Mouse (Mus musculus) cerebellum, postnatal 10 days (tissue): ENCODE measurements around the gene Slc23a2.

Source experiments
- DNase-seq, 2 experiments: peaks; one replicate each; pipeline ENCODE4 v3.0.0; 2021; ENCODE audit warnings: mixed read lengths in 2 of 2

Gene Slc23a2

GRCm38 (mm10) chr2:132044320-132045274 lies 100.3 kb downstream of the Slc23a2 start:
- no peak for DNase-seq

GRCm38 (mm10) chr2:132043101-132043621 lies 101.7 kb downstream of the Slc23a2 start:
- DNase-seq, result peak; percentile 85 to 95

DNA sequence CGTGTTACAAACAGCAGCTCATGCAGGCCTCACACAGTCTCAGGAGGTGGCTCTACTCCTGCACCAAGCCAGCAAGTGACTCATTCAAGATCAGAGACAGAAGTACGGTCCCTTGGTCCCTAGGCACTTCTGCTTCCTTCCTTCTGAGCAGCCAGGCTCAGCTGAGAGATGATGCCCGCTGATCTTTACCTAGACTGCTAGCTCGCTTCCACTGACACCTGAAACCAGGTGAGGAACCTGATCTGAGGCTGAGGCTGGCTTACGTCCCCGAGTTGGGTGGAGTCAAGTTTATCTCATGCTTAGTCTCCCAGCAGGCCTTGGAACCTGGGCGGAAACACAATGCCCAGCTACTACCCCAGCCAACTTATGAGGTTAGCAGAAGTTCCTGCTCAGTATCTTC lies 105.0 kb downstream of the Slc23a2 start:
- DNase-seq, result no peak

DNA sequence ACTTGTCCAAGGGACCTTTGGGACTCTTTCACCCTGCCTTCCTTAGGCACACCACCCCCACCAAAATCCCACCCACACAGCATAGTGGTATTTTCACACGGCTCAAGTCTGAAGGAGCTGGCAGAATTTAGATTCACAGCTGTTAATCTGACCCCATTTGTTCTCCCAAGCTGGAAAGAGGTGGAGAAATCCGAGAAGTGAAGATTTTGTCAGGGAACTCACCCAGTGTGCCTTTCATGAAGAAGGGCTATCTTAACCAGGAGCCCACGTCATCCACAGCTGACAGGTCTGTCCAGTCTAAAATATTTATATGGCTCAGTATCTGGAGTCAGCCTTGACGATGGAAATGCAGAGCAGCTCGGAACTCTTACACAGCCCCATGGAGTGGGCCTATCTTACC lies 108.6 kb downstream of the Slc23a2 start:
- DNase-seq, result no peak

DNA sequence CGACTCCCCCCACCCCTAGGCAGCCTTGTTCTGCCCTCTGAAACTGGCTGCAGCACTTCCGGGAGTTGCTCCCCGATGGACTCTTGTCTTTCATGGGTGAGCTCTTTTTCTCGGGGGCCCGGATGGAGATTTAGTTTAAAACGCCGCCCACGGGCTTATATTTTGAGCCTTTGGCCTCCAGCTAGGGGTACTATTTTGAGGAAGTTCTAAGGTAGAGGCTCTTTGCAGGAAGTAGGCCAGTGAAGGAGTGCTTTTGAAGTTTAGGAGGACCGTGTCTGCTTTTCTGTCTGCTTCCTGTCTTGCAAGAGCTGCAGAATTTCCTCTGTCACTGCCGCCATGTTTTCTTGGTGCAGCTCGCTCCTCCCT lies 109.5 kb downstream of the Slc23a2 start:
- DNase-seq, result peak in 1 of 2 experiments; percentile 13

DNA sequence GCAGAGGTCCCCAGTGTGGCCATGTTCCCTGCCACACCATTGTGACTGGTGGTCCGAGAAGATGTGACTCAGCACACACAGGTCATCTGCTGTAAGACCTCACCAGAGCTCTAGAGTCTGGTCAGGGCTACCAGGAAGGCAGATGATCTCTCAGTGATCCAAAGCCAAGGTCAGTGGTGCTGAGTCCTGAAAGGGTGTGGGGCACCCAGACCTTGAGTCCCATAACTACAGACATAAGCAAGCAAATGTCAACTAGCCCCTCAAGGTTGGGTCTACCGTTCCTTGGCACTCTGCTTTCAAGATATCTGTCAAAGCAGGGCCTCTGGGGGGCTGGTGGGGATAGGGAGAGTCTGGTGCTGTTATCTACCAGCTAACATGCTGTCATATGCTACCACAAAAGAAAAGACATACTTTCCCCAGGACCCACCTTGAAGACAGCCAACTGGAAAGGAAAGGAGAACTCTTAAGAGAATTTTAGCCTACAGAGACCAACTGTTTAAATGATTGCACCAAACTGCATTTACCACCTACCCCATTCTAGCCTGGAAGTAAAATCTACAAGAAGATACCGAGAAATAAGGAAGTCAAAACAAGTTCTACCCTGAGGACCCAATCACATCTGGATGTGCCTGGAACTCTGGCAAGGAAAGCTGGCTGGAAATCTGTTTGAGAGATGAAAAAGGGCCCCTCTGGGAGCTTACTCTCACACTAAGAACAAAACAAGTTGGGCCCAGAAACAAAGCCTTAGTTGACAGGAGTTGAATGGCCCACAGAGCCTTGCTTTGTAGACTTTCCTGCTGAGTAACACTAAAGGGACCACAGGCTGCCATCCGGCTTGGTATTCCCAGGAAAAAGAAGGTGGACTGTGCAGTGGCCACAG lies 110.1 kb downstream of the Slc23a2 start:
- no peak for DNase-seq

DNA sequence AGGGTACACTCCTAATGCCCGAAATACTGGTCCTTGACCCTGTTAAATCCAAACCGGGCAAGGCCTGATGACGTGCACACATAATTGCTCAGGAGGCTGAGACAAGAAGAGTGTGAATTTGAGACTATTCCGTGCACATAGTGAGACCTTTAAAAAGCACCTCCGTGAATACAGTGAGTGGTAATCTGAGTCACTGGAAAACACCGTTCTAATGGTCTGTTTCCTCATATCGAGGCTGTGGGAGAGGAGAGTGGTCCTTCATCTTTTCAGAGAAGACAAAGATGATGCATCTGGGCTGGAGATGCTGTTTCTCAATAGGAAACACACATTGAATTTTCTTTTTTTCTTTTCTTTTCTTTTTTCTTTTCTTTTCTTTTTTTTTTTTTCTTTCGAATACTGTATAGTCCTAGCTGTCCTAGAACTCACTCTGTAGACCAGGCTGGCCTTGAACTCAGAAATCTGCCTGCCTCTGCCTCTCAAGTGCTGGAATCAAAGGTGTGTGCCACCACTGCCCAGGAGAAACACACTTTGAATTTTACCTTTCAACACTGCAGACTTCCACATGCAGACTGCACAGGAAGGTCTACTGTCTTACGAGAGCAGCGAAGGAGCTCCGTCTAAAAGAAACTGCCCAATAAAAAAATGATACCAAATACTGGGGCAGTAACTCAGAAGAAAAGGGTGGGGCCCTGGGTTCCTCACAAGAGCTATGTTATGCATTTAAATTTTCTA lies 113.4 kb downstream of the Slc23a2 start:
- DNase-seq, result no peak

GRCm38 (mm10) chr2:132030418-132031363 lies 114.2 kb downstream of the Slc23a2 start:
- DNase-seq, result peak; percentile 38 to 52

DNA sequence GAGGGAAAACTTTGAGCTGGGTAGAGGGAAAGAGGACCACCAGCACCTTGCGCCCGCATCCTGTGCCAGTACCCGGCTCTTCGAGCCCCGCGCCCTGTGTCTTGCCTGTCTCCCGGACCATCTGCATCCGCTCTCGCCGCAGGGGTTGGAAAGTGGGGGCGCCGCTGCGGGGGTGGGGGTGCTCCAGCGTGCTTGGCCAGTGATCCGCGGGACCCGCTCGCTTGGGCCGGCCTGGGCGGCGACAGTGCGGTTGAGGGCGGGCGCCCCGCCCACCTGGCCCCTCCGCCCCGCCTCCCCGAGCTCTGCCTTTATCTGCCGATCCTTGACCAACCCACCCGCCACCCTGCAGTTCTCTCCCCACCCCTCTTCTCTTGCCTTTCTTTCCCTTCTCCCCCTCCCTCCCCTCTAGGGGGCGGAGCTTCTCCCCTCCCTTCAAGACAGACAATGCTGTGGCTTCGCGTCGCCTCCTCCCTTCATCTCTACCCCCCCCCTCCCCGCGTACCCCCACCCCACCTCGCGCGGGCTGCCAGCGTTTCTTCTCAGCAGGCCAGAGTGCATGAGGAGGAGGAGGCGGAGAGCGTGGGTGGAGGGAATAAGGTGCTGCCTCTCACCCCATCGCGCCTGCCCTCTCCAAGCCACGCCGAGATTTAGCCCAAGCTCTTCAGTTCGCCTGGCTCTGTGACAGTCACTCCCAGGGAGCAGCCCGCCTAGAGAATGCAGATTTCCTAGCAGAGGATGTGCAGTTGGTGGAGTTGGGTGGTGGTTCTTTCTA lies 115.1 kb downstream of the Slc23a2 start, which contains the start of gene Rassf2:
Gene Rassf2, minus strand, starts transcription at position 613 of the 772 bp plus-strand sequence.
- DNase-seq, result peak; percentile 87 to 95

- peak; percentile 33 to 40 for DNase-seq
Observed at GRCm38 (mm10) chr2:132028894-132029605, 115.9 kb downstream of the Slc23a2 start.

DNA sequence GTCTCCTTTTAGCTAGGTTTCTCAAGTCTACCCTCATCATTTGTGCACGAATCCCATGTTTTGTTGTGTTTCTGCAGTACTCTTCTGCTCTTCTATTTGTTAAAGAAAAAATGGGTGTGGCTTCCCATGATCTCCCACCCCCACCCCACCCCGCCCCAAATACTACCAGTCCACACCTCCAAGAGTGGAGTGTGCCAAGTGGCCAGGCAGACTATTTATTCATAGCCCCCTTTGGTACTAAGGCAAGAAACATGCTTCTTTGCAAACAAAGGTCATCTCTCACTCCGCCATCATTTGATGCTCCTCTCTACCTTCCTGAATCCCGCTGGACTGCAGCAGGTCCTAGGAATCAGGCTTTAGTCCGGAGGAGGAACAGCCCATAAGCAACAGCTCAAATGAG lies 116.8 kb downstream of the Slc23a2 start:
- DNase-seq, result no peak

DNA sequence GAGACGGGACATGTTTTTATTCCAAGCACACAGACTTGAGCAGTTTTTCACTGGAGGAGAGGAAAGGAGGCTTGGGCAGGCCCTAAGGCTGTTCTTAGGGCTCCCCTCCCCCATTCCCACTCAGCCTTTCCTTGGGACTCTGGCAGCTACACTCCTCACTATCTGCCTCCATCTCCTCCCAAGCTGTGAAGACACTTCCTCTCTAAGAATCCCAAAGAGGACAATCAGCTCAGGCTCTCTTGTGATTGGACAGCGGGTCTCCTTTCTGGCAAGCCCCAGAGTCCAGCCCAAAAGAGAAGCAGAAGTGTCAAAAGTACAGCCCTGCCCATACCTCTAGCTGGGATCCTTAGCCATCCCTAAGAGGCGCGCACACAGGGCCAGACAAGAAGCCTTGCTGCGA lies 117.5 kb downstream of the Slc23a2 start:
- peak in 1 of 2 experiments; percentile 10 for DNase-seq

- DNase-seq, result no peak
Observed at GRCm38 (mm10) chr2:132024028-132024427, 120.9 kb downstream of the Slc23a2 start.

- DNase-seq, result no peak
Observed at GRCm38 (mm10) chr2:132022621-132023020, 122.3 kb downstream of the Slc23a2 start.

- DNase-seq, result no peak
Observed at GRCm38 (mm10) chr2:132021616-132022015, 123.3 kb downstream of the Slc23a2 start.

DNA sequence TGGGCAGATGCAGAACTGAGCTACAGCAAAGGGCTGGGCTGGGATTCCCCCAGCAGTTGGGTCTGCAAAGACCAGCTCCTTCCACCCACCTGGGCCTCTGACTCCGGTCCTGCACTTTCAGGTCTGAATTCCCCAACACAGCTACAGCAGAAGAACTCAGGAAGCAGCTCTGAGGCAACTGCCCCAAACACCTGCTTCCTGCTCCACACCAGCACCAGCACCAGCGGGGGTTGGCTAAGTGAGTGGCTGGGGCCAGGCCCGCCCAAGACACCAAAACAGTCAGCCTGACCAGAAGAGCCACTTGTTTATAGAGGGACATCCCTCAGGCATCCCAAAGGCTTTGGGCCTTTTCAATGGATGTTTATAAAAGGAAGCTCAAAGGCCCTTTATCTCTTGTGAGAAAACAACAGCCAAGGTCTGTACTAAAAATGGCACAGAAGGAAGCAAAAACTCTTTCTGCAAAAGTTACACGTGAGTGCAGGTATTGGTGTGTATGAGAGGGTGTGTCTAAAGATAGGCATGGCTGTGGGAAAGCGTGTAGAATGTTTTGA lies 123.8 kb downstream of the Slc23a2 start:
- DNase-seq, result no peak

DNA sequence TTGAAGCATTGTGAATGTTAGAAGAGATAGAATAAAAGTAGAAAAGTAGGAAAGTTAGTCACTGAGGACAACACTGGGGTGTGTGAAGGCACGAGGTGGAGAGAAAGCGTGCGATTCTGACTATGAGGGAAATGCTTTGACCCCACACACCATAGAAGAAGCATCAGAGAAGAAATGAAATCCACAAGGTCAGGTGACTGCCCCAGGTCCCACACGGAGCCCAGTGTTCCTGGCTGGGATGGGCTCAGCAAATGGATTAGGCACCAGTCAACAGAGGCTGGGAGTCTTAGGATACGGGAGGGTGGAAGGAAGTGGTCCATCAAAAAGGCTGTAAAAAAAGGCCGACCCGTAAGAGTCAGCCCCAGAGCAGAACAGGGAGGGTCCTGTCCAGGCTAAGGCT lies 124.5 kb downstream of the Slc23a2 start:
- no peak for DNase-seq

DNA sequence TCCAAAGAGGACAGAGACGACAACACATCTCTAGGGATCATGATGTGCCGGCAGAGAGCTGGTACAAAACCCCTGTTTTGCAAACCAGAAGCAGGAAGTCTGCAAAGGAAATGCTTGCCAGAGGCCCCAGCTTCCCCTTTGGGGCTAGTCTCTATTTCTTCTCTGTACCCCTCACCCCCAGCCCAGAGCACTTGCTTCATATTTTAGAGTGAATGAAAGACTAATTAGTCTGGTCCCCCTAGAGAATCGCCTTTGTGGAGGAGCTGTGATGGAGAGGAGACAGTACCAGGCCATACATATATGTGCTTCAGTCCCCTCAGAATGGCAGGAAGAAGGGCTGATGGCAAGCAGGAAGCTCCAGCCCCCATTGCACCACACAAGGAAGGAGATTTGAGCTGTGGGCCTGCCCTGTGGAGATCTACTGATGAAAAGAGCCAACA lies 125.5 kb downstream of the Slc23a2 start:
- no peak for DNase-seq

- no peak for DNase-seq
Observed at GRCm38 (mm10) chr2:132018156-132018555, 126.8 kb downstream of the Slc23a2 start.
